Mouse (Mus musculus): ENCODE measurements around the gene Mybpc3. TPM values are rescaled to one million over a fixed set of nuclear protein-coding genes. Genes with fewer than 3 reads are reported as not detected.

Gene Mybpc3
- not detected in 2 replicates for polyA plus RNA-seq (2021; fragmentation: Nextera tagmentation)
- long read RNA-seq, experiment 1 = 0 reads
- long read RNA-seq, experiment 2 = 0 reads

GRCm38 (mm10) chr2:91117585-91118275 is at the start of gene Mybpc3:
Mybpc3 (plus strand) TSS chr2:91118144.

GRCm38 (mm10) chr2:91070076-91070800 is 47.7 kb upstream of the Mybpc3 start, which contains the start of gene Slc39a13:
Slc39a13 (minus strand) TSS chr2:91070417.

DNA sequence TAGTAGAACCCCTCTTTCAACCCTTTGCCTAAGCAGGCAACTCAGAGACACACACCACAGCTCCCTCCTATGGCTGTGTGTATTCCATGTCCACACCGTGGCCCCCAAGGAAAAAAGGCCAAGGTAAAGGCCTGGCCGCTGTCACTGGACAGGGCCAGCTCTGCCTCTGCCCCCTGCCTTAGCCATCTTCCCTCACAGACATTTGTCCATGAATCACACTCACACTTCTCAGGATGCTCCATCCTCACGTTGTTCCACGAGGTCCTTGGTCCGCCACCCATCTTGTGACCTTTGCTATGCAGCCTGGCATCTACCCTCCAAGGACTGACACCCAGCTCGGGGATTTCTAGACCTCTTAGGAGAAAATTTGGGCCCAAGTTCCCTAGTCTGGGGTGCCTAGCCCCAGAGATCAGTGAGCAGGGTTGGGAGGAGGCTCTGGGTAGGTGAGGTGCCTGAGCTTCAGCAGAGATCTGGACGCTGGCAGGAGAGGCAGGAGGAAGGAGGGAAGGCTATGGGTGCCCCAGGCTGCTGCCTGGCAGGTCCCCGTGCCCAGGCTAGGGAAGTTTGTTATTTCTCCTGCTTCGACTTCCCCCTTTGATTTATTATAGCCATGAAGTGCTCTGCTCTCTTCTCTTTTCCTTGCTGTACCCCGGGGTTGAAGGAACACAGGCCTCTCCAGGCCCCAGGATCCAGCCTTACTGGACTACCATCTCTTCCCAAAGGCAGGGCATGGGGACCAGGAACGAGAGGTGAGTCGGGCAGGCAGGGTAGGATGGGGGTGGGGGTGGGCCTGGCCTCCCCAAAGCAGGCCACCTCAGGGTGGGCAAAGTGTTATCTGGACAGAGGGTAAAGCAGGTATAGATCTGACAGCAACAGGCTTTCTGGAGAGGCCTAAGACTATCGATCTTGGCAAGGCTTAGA is 35.9 kb upstream of the Mybpc3 start, which contains the start of gene Spi1:
Gene Spi1, plus strand, starts transcription at position 616 of the 921 bp plus-strand sequence.

DNA sequence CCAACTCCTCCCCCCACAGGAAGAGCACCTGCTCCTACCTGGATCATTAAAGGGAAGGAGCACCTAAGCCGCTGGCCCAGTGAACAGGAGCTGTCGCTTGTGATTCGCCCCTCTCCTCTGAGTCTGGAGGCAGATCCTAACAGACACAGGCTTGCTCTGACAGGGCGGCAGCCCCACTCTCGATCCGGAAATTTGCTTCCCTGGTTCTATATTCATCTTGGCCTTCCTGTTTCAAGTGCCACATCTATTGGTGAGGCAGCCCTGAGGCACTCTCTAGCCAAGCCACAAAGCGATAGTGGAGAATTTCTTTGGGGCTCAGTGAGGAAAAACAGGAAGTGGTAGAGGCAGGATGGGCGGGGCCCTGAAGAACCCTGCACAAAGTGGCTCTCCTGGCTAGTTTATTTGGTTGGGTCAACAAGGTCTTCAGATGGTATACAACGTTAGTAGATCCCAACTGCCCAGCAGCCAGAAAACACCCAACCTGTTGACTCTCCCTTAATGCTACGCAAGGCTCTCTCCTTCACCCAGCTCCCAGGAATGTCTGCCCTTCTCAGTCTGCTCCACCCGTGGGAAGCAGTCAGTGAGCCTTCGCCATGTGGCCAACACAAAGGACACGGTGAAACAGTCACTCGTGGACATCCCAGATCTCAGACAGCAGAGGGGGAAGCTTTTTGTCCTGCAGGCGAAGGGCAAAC is 65.9 kb downstream of the Mybpc3 start, which contains the start of gene Madd:
Gene Madd, minus strand, starts transcription at position 127 of the 695 bp plus-strand sequence.

Other genes with a start within 250 kb of the Mybpc3 start
- 41.8 and 82.9 TPM in 2 replicates for gene C1qtnf4, start 232.3 kb upstream of the Mybpc3 start, polyA plus RNA-seq (2021; fragmentation: Nextera tagmentation)
- gene Kbtbd4, start 213.4 kb upstream of the Mybpc3 start, polyA plus RNA-seq (2021; fragmentation: Nextera tagmentation) = 28.5 and 28.6 TPM in 2 replicates
- gene Ndufs3, start 213.3 kb upstream of the Mybpc3 start, polyA plus RNA-seq (2021; fragmentation: Nextera tagmentation) = 465 and 492 TPM in 2 replicates
- gene Celf1, start 177.8 kb upstream of the Mybpc3 start, polyA plus RNA-seq (2021; fragmentation: Nextera tagmentation) = 34.3 and 40.7 TPM in 2 replicates
- 1.6 and 2.0 TPM in 2 replicates for gene Rapsn, start 82.5 kb upstream of the Mybpc3 start, polyA plus RNA-seq (2021; fragmentation: Nextera tagmentation)
- gene Psmc3, start 64.1 kb upstream of the Mybpc3 start, polyA plus RNA-seq (2021; fragmentation: Nextera tagmentation) = 260 and 264 TPM in 2 replicates
- gene Slc39a13, start 47.7 kb upstream of the Mybpc3 start, polyA plus RNA-seq (2021; fragmentation: Nextera tagmentation) = 9.4 and 12.4 TPM in 2 replicates
- 9.5 and 10.5 TPM in 2 replicates for gene Spi1, start 35.8 kb upstream of the Mybpc3 start, polyA plus RNA-seq (2021; fragmentation: Nextera tagmentation)
- 38.4 and 54.1 TPM in 2 replicates for gene Madd, start 65.7 kb downstream of the Mybpc3 start, polyA plus RNA-seq (2021; fragmentation: Nextera tagmentation)
- 3.4 and 4.1 TPM in 2 replicates for gene Nr1h3, start 84.7 kb downstream of the Mybpc3 start, polyA plus RNA-seq (2021; fragmentation: Nextera tagmentation)
- 30.0 and 33.9 TPM in 2 replicates for gene Acp2, start 84.7 kb downstream of the Mybpc3 start, polyA plus RNA-seq (2021; fragmentation: Nextera tagmentation)
- 1.9 TPM in 2 replicates for gene Ddb2, start 118.8 kb downstream of the Mybpc3 start, polyA plus RNA-seq (2021; fragmentation: Nextera tagmentation)
- 18.7 and 21.9 TPM in 2 replicates for gene Pacsin3, start 137.8 kb downstream of the Mybpc3 start, polyA plus RNA-seq (2021; fragmentation: Nextera tagmentation)
- 44.2 and 45.4 TPM in 2 replicates for gene Arfgap2, start 146.8 kb downstream of the Mybpc3 start, polyA plus RNA-seq (2021; fragmentation: Nextera tagmentation)

Measured in layer of hippocampus, adult 6 months (tissue).